Mouse (Mus musculus) ES-E14 (cell line): ENCODE measurements around the gene Fam155a. TPM values are rescaled to one million over a fixed set of nuclear protein-coding genes. Genes with fewer than 3 reads are reported as not detected.
A peak's percentile ranks its signal among the peaks of the same experiment; 100 is the strongest.

Experiments used
- DNase-seq: peaks from one replicate; pipeline ENCODE4 v3.0.0-alpha.2; 2013; ENCODE audit warnings: low read depth, low spot score
- H3K27ac ChIP-seq: 2 replicates; pipeline ENCODE4 v1.5.1; 2012; ENCODE audit warnings: low read depth, mild to moderate bottlenecking, low read length, moderate library complexity, mixed read lengths; ENCODE audit not compliant: poor library complexity, insufficient read depth, severe bottlenecking
- H3K36me3 ChIP-seq: 2 replicates; pipeline ENCODE4 v1.6.1; 2012; ENCODE audit warnings: mild to moderate bottlenecking, low read length, moderate library complexity, mixed read lengths; ENCODE audit not compliant: control insufficient read depth, poor library complexity, insufficient read depth, severe bottlenecking
- H3K4me1 ChIP-seq, 2 experiments: fragments of 150-350 bp in 1 of 2; sonication (generic) in 1 of 2; 2 replicates each; pipeline ENCODE4 v1.6.1; 2012; ENCODE audit warnings: low read length in 2 of 2, mild to moderate bottlenecking in 1 of 2, mixed read lengths in 1 of 2; ENCODE audit not compliant: control insufficient read depth in 2 of 2, insufficient read depth in 2 of 2, poor library complexity in 1 of 2
- H3K4me3 ChIP-seq, 2 experiments: fragments of 150-350 bp in 1 of 2; sonication (generic) in 1 of 2; 2 replicates each; pipeline ENCODE4 v1.5.1; 2012; ENCODE audit warnings: low read length in 2 of 2, low read depth in 1 of 2, mild to moderate bottlenecking in 1 of 2, mixed read lengths in 1 of 2; ENCODE audit not compliant: insufficient read depth in 1 of 2, poor library complexity in 1 of 2, severe bottlenecking in 1 of 2
- H3K9ac ChIP-seq: 2 replicates; pipeline ENCODE4 v1.6.1; 2012; ENCODE audit warnings: low read depth, mild to moderate bottlenecking, low read length, mixed read lengths; ENCODE audit not compliant: poor library complexity, insufficient read depth, severe bottlenecking
- H3K9me3 ChIP-seq: fragments of 150-350 bp; sonication (generic); 2 replicates; pipeline ENCODE4 v1.6.1; 2012; ENCODE audit warnings: low read depth, mild to moderate bottlenecking, low read length; ENCODE audit not compliant: control insufficient read depth, insufficient read depth
- CHD2 ChIP-seq: IDR thresholded peaks from 2 replicates; pipeline ENCODE4 v1.6.1; 2014; ENCODE audit warnings: mild to moderate bottlenecking, low read depth, low read length, inconsistent platforms
- HCFC1 ChIP-seq: IDR thresholded peaks from 2 replicates; pipeline ENCODE4 v1.6.1; 2012; ENCODE audit warnings: low read length, inconsistent platforms, borderline replicate concordance; ENCODE audit not compliant: insufficient read depth
- MAFK ChIP-seq: IDR thresholded peaks from 2 replicates; pipeline ENCODE4 v1.6.1; 2014; ENCODE audit warnings: mild to moderate bottlenecking, low read depth, low read length, inconsistent platforms; ENCODE audit not compliant: insufficient read depth
- ZC3H11A ChIP-seq: IDR thresholded peaks from 2 replicates; pipeline ENCODE4 v1.6.1; 2012; ENCODE audit warnings: low read depth, mild to moderate bottlenecking, inconsistent platforms, low read length, borderline replicate concordance
- ZNF384 ChIP-seq: IDR thresholded peaks from 2 replicates; pipeline ENCODE4 v1.6.1; 2012; ENCODE audit warnings: low read depth, low read length, inconsistent platforms
- in situ Hi-C, 2 experiments: fragments of 600-800 bp; cut with MboI; formaldehyde crosslinking; loops; one replicate each; pipeline ENCODE4 v1.15.1; 2025; ENCODE audit warnings: low sequenced_read_pairs in 2 of 2, inconsistent platforms in 1 of 2; ENCODE audit not compliant: unreplicated experiment in 2 of 2
- total RNA-seq: library from RNA; depleted of rRNA; stranded (reverse); fragments of 300-350 nt; gene quantifications from 2 replicates; pipeline ENCODE4 v1.2.3, GENCODE M21; 2012

Gene Fam155a
- total RNA-seq, 1 experiment, result 0.04 TPM

DNA sequence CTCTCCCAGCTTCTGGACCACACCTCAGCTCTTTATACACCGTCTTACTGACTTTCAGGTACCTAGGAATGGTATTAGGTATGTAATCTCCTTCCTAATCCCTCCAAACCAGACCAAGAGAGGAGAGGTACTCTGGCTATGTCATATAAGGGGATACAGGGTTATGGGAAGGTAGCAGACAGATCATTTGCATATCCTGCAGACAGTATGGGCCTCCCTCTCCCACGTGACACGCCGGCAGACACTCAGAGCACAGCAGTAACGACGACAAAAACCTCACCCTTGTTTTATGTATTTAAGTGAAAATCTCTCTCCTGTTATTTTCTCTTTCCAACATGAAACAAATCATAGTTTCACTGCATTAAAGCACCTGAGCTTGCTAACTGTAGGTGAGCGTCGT lies 496.8 kb downstream of the Fam155a start:
- Histone ChIP-seq H3K36me3 (no peaks in the 10 kb centered on the region), H3K9ac (no peak overlapping the region), H3K4me1 (no peaks in the 10 kb centered on the region), H3K27ac (no peak overlapping the region), H3K9me3 (no peaks in the 10 kb centered on the region), H3K4me3 (no peak overlapping the region)
- no peak for DNase-seq
- in situ Hi-C loops, result no loop called here
- no peak for TF ChIP-seq CHD2
- TF ChIP-seq ZNF384, result no peak
- TF ChIP-seq ZC3H11A, result no peak
- no peak for TF ChIP-seq MAFK
- TF ChIP-seq HCFC1, result no peak

GRCm38 (mm10) chr8:9264378-9264777 lies 506.6 kb downstream of the Fam155a start:
- Histone ChIP-seq H3K27ac (no peak overlapping the region), H3K9ac (no peak overlapping the region), H3K4me3 (no peak overlapping the region), H3K36me3 (no peaks in the 10 kb centered on the region), H3K9me3 (no peaks in the 10 kb centered on the region), H3K4me1 (no peaks in the 10 kb centered on the region)
- no peak for DNase-seq
- in situ Hi-C loops, result no loop called here
- TF ChIP-seq CHD2 (no peak), HCFC1 (no peak), MAFK (no peak), ZNF384 (no peak), ZC3H11A (no peak)

DNA sequence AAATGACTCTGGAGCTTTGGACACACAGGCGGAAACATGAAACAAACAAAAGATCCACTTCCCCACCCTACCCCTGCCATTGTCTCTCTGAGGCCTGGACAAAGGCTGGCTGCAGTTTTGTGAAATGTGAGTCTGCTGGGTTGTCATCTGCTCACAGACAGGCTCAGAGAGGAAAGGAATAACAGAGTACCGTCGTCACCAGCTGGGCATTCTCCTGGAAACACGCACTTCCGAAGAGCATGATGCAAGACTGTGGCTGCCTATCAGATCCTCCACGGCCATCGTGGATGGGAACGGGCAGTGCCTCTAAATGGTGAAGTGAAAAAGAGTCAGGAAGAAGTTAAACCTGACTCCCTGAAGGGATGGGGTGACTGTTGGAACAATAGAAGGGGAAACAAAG lies 509.4 kb downstream of the Fam155a start:
- DNase-seq, result peak; percentile 8
- H3K9ac ChIP-seq, result no peak overlapping the region
- no peaks in the 10 kb centered on the region for H3K9me3 ChIP-seq
- no peak overlapping the region for H3K27ac ChIP-seq
- in situ Hi-C loops, result no loop called here
- TF ChIP-seq MAFK, result no peak
- TF ChIP-seq ZNF384, result no peak
- no peak for TF ChIP-seq HCFC1
- no peaks in the 10 kb centered on the region for H3K36me3 ChIP-seq
- H3K4me3 ChIP-seq, result no peak overlapping the region
- no peaks in the 10 kb centered on the region for H3K4me1 ChIP-seq

DNA sequence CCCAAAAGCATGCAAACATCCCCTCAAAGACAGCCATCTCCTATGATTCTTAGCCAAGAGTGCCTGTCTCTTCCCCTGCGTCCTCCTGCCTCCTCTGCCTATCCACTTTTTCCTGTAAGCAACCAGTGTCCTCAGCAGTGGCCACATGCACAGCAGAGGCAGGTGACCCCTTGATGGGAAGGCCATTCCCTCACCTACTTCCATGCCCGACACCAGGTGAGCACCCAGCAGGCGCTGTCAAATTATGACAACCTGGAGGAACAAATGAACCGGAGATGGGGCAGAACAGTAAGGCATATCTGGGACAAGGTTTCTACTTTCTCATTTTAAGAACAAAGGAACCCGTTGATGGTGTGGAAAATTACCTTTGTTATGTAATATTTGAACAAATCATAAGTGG lies 515.6 kb downstream of the Fam155a start:
- Histone ChIP-seq H3K36me3 (no peaks in the 10 kb centered on the region), H3K4me1 (no peaks in the 10 kb centered on the region), H3K9me3 (no peaks in the 10 kb centered on the region), H3K9ac (no peak overlapping the region), H3K27ac (no peak overlapping the region), H3K4me3 (no peak overlapping the region)
- in situ Hi-C loops, result no loop called here
- DNase-seq, result no peak
- no peak for TF ChIP-seq ZC3H11A
- no peak for TF ChIP-seq CHD2
- no peak for TF ChIP-seq ZNF384
- no peak for TF ChIP-seq HCFC1
- no peak for TF ChIP-seq MAFK

DNA sequence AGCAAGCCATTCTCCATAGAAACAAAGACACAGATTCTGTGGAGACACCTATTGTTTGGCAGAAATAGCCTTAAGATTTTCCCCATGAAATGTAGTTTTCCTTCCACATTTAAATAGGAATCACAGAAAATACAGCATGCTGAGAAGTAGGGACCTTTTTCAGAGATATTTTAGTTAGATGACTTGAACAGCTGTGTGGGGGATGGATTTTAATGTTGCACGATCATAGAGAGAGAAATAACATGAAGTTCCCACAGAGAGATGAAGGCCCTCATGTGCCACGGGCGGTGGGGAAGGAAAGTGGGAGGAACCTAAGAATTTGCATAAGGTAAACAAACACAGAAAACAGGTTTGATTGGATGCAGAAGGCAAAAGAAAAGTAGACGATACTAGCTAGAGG lies 518.0 kb downstream of the Fam155a start:
- no peak for DNase-seq
- in situ Hi-C loops, result no loop called here

More for the DNA sequence above, 518.0 kb downstream of the Fam155a start:
- H3K4me3 ChIP-seq, result no peak overlapping the region
- no peaks in the 10 kb centered on the region for H3K9me3 ChIP-seq
- no peaks in the 10 kb centered on the region for H3K36me3 ChIP-seq
- no peak overlapping the region for H3K27ac ChIP-seq
- no peak for TF ChIP-seq HCFC1
- TF ChIP-seq ZC3H11A, result no peak
- no peak for TF ChIP-seq ZNF384
- no peaks in the 10 kb centered on the region for H3K4me1 ChIP-seq
- no peak overlapping the region for H3K9ac ChIP-seq
